Mouse (Mus musculus): ENCODE measurements at regions not wholly inside any gene's neighbourhood (a gene's known extent, or its start where the extent isn't known, plus 50 kb on each side); places are given as distances from the start of the nearest gene placed in this dataset.
"Not testable (repeated sequence)": the region's sequence is repeated elsewhere in the genome, so short reads cannot be mapped to it uniquely, and the experiment has no call there.

DNA sequence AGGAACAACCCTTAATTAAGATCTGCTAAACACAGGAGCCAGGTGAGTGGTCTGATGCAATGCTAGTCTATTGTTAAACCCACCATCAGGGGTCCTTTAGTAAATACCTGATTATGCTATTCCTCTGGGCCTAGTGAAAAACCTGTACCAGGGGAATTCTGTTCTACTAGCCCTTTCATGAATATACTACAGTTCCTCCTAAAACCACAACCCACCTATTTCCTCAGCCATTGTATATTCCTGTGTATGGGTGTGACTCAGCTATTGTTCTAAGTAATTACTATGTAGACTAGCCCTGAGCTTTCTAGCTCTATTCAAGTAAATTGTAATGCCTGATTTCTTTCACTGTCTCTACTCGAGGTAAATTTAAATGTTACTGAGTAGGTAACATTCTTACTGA lies 57.0 kb upstream of the Egfem1 start:
- not testable (repeated sequence) for DNase-seq (ENCODE audit: low spot score)

DNA sequence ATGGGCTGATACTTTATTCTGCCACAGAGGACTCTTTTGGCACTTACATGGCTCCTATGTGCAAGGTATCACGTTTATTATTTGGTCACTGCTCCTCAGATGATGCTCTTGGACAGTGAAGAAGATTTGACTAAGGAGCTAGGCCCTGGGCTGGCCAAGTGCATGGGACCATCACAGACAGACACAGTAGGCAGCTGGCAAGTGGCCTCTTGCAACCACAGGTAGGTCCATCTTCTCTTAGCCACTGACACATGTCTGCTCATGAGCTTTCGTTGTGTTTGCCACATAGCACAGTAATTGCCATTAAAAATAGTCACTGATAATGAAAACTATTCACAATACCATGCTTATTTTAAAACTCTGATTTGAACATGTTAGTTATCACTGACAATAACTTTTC lies 54.1 kb upstream of the Egfem1 start:
- no peak for DNase-seq (ENCODE audit: low spot score)

DNA sequence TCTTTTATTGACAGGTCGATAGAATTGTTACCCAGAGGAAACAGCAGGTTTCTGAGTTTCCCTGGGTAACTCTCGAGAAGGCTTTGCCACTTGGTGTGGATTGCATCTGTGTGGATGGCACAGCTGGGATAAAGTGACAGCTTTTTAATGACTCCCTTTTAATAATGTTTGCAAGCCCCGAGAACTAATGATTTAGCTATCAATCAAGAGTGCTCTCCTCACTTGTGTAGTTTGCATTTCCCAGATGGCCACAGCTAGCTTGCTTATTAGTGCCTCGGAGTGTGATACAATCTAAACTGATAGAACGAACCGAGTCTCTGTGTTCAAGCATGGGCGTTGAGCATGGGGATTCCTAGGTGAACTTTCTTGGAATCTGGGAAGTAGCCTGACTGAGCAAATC lies 51.0 kb upstream of the Egfem1 start:
- DNase-seq (ENCODE audit: low spot score), result no peak

GRCm38 (mm10) chr3:29031811-29032210 lies 50.0 kb upstream of the Egfem1 start:
- peak; percentile 8 for DNase-seq (ENCODE audit: low spot score)
